Mouse (Mus musculus): Measurements from ENCODE around the gene Tmem132c.

DNA sequence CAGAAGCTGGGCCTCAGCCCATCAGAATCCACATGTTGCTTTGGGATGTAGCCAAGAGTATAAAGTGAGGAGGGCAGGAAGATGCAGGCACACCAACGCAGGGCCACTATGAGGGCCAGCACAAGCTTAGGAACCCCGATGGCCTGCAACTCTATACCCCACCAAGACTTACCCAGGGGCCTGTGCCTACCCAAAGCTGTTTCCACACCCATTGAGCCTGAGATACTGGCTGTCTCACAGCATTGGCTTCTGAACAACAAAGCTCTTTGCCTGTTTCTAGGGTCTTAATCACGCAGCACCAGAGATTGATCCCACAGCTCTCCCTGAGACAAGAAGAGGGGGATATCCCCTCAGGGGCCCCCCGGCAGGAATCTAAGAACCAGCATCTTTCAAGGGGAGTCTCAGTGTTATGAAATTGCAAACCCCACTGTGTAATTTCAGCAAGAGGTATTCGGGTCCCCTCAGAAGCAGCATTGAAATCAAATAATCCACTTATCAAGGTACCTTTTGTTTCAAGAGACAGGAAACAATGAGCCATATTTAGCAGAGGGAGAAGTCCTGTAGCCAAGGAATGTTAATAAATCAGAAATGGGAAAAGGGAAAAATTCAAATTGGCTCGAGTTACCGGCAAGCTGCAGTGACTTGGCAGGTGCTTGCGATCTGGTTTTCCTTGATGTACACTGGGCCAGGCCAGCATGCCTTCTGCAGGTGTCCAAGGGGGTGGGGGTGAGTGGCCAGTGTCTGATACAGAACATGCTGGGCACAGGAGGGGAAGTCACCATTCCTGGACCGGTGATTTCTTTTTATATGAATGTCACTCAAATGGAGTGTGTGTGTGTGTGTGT is 107.8 kb downstream of the Tmem132c start:
- TF ChIP-seq USF1 (IDR thresholded peaks at IDR 0.05; ENCODE audit: low read depth): no peak
- no peak for TF ChIP-seq TCF12 (IDR thresholded peaks at IDR 0.05; ENCODE audit: insufficient read depth, poor library complexity, severe bottlenecking)
- no peak for TF ChIP-seq POLR2AphosphoS2 (IDR thresholded peaks at IDR 0.05; ENCODE audit: insufficient read length, low read depth)
- TF ChIP-seq SRF (IDR thresholded peaks at IDR 0.05; ENCODE audit: control insufficient read depth, insufficient read length, low read depth): no peak
- no peak for TF ChIP-seq POLR2A (IDR thresholded peaks at IDR 0.05; ENCODE audit: insufficient read length, low read depth)
- TF ChIP-seq MAX (IDR thresholded peaks at IDR 0.05; ENCODE audit: low read depth): no peak

Data from myocyte (in vitro differentiated cells).